Mouse (Mus musculus) layer of hippocampus, postnatal 36 days (tissue): Measurements from ENCODE around the gene Gm16381. TPM values are rescaled to one million over a fixed set of nuclear protein-coding genes. Genes with fewer than 3 reads are reported as not detected.
"Not testable (repeated sequence)": the region's sequence is repeated elsewhere in the genome, so short reads cannot be mapped to it uniquely, and the experiment has no call there.

ENCODE experiments used
- DNase-seq, 2 experiments: peaks; one replicate each; pipeline ENCODE4 v3.0.0; 2022
- total RNA-seq, 2 experiments: library from RNA; stranded (reverse); gene quantifications; 2 replicates each; pipeline ENCODE4 v1.2.3; 2021

Gene Gm16381
- not detected for total RNA-seq

- DNase-seq: not testable (repeated sequence)
Measured at GRCm38 (mm10) chr12:87644520-87644919, at the start of gene Gm16381. Gm16381 (minus strand) TSS chr12:87644620.

GRCm38 (mm10) chr12:87652916-87653703, 8.7 kb upstream of the Gm16381 start:
- DNase-seq: not testable (repeated sequence)

- not testable (repeated sequence) for DNase-seq
Measured at GRCm38 (mm10) chr12:87618569-87618968, 25.9 kb downstream of the Gm16381 start, which contains the start of gene Gm4027. Gm4027 (plus strand) TSS chr12:87618869.

GRCm38 (mm10) chr12:87602388-87602787, 42.0 kb downstream of the Gm16381 start, which contains the start of gene Oog1:
Oog1 (plus strand) TSS chr12:87602688.
- DNase-seq: not testable (repeated sequence)

- DNase-seq: not testable (repeated sequence)
Measured at GRCm38 (mm10) chr12:87601388-87601787, 43.0 kb downstream of the Gm16381 start.

Other genes starting within 250 kb of the Gm16381 start
- gene Slirp, start 200.7 kb downstream of the Gm16381 start, total RNA-seq: 10 to 100 TPM; 90.6 to 99.4 TPM
- 10 to 100 TPM; 20.8 to 21.7 TPM for gene Alkbh1, start 200.6 kb downstream of the Gm16381 start, total RNA-seq
- gene Snw1, start 172.3 kb downstream of the Gm16381 start, total RNA-seq: 10 to 100 TPM; 67.3 to 68.6 TPM
- gene Gm5788, start 149.9 kb downstream of the Gm16381 start, total RNA-seq: not detected
- gene Gm8300, start 130.3 kb downstream of the Gm16381 start, total RNA-seq: not detected
- not detected for gene Oog1, start 41.9 kb downstream of the Gm16381 start, total RNA-seq
- not detected for gene Gm4027, start 25.8 kb downstream of the Gm16381 start, total RNA-seq
- gene Gm21319, start 131.1 kb upstream of the Gm16381 start, total RNA-seq: not detected
- gene Gm21936, start 150.9 kb upstream of the Gm16381 start, total RNA-seq: not detected
- not detected for gene BB287469, start 172.0 kb upstream of the Gm16381 start, total RNA-seq
- not detected for gene Gm2001, start 197.7 kb upstream of the Gm16381 start, total RNA-seq
- gene Gm2016, start 229.5 kb upstream of the Gm16381 start, total RNA-seq: not detected